Mouse (Mus musculus): ENCODE results near the gene Nckap1l. TPM values are rescaled to one million over a fixed set of nuclear protein-coding genes. Genes with fewer than 3 reads are reported as not detected.

Gene Nckap1l
- total RNA-seq, 2 experiments from 2014 or later, result 9.9 to 10.1 TPM

DNA sequence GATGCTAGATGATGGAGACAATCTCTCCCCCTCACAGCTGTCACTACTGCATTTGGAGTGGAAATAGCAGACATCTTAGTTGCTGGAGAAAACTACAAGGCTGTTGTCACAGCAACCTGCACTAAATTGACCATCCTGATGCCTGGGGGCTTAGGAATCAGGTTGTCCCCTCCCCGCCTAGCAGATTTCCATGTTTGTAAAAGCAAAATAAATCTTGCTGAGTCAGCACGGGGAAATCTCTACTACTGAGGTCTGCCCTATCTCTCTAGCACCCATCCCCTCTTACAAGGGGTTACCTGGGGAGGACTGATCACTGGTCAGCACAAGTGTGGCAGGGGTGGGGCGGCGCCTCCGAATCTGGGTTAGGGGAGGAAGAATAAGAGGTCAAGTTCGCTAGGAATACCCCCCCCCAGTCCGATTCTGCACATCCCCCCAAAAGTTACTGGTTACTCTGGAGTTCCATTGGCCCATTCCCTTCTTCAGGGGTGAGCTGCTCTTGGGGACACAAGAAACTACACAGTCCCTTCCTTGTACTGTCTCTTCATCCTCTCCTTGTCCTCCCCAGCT lies 80.5 kb downstream of the Nckap1l start:
- intact Hi-C loops (cut with DNase I), result no loop called here
- peak in 1 of 2 experiments; percentile 28 for DNase-seq (ENCODE audit: extremely low spot score in 1 of 2, low spot score in 2 of 2)

DNA sequence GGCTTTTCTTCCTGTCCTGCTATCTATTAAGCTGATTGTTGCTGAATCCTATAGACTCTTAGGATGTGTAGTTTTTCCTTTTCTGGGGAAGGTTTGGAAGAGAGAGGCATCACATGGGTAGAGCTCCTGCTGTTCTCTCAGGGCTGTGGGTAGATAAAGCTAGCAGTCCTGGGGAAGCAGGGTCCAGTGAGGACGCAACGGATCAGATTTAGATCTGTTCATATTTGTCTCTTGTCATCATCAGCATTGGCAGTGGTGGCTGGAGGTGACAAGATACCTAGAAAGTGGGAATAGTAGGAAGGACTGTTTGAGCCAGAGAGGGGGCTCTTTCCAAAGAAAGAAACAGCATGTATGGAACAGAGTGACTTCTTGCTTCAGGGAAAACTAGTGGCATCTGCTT lies 81.4 kb downstream of the Nckap1l start:
- no peak for DNase-seq (ENCODE audit: extremely low spot score in 1 of 2, low spot score in 2 of 2)
- intact Hi-C loops (cut with DNase I), result no loop called here

DNA sequence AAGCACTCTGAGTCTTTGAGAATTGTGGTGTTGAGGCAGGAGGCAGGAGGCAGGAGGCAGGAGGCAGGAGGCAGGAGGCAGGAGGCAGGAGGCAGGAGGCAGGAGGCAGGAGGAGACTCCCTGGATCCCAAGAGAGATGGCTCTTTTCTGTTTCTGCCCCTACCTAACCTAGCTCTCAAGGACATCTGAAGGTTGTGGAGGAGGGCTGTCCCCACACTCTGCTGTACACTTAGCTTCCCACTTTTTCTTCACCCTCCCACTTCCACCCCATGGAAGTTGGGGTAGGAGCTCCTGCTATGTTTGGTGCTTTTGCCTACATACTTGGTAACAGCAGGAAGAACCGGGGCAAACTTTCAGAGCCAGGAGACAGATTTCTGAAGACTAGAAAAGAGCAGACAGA lies 82.2 kb downstream of the Nckap1l start:
- intact Hi-C loops (cut with DNase I), result loop anchor here (2.0 kb wide), 1 partner anchor 51 kb away; no protein-coding TSS in a partner anchor
- peak in 1 of 2 experiments; percentile 16 for DNase-seq (ENCODE audit: extremely low spot score in 1 of 2, low spot score in 2 of 2)

DNA sequence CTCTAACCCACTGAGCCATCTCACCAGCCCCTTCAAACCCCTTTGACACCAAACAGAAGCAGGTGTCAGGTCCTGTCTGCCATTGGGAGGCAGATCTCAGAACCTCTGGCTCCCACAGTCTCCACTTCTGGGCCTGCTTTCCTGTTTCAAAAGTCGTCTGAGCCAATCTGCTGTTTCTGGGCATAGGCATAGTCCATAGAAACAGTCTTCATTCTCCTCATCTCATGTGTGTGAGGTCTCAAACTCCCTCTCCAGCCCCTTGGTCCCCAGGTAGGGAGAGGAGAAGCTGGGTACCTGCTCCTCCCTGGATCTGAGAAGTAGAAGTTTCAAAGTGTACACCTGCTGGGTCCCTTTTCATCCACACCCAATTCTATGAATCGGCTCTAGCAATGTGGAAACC lies 82.9 kb downstream of the Nckap1l start:
- intact Hi-C loops (cut with DNase I), result loop anchor here (2.0 kb wide), 1 partner anchor 52 kb away; no protein-coding TSS in a partner anchor
- DNase-seq (ENCODE audit: extremely low spot score in 1 of 2, low spot score in 2 of 2), result no peak

GRCm38 (mm10) chr15:103537011-103537821 lies 83.6 kb downstream of the Nckap1l start:
- intact Hi-C loops (cut with DNase I), result loop anchor here (2.0 kb wide), 1 partner anchor 52 kb away; no protein-coding TSS in a partner anchor
- peak in 1 of 2 experiments; percentile 66 for DNase-seq (ENCODE audit: extremely low spot score in 1 of 2, low spot score in 2 of 2)

- intact Hi-C loops (cut with DNase I), result loop anchor here (2.0 kb wide), 1 partner anchor 53 kb away; no protein-coding TSS in a partner anchor
- DNase-seq (ENCODE audit: extremely low spot score in 1 of 2, low spot score in 2 of 2), result peak in 1 of 2 experiments; percentile 90
Observed at GRCm38 (mm10) chr15:103537822-103538213, 84.2 kb downstream of the Nckap1l start, which contains the start of gene Ppp1r1a. Gene Ppp1r1a (minus strand): TSS chr15:103538003.

DNA sequence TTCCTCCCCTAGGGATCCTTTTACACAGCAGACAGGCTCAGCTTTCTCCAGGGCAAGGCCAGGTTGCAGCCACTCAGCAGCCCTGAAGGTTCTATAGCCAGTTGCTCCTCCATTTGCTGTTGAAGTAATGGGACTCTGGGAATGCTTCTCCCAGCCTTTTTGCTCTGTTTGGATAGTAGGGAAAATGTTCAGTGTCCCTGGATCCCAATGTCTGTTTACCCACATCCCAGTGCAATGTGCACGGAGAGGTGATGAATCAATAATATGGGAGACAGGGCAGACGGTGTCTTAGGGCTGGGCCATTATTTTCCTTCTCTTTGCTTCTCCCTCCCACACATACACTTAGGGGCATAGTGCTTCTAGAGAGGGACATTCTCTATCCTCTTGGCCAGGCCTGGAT lies 85.7 kb downstream of the Nckap1l start:
- DNase-seq (ENCODE audit: extremely low spot score in 1 of 2, low spot score in 2 of 2), result peak in 1 of 2 experiments; percentile 2
- intact Hi-C loops (cut with DNase I), result no loop called here

DNA sequence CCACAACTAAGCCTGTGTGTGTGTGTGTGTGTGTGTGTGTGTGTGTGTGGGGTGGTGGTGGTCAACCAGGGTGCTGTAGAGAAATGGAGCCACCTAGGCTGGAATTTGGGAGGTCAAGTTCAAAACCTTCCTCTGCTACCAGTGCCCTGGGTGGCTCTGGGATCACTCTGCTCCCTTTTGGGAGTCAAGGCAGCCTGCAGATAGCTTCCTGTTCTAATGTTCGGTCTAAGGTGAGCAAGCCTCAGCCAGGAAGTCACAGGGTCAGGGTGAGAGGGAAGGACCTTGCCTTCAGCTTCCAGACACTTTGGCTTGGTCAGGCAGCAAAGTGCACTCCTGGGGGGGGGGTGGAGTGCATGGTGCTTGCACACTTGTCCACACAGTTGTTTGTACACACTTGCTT lies 87.1 kb downstream of the Nckap1l start:
- no peak for DNase-seq (ENCODE audit: extremely low spot score in 1 of 2, low spot score in 2 of 2)
- intact Hi-C loops (cut with DNase I), result no loop called here

DNA sequence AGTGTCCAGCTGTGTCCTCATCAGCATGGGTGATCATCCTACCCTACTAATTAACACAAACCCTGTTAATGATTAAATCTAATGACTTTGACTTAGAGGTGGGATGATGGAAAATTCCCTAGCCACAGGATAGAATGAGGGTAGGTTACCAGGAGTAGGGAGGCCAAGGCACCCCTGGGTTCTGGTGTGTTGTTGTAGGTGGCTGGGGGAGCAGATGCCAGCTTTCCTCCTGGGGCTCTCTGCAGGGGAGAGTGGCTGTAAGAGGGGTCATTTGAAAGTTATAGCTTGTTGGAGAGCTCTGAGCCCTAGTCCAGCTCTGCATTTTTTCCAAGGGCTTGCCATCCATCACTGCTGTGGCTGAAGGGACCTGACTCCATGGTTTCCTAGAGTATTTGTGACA lies 88.9 kb downstream of the Nckap1l start:
- no peak for DNase-seq (ENCODE audit: extremely low spot score in 1 of 2, low spot score in 2 of 2)
- intact Hi-C loops (cut with DNase I), result no loop called here

GRCm38 (mm10) chr15:103547983-103548382 lies 94.4 kb downstream of the Nckap1l start:
- no peak for DNase-seq (ENCODE audit: extremely low spot score in 1 of 2, low spot score in 2 of 2)
- intact Hi-C loops (cut with DNase I), result no loop called here

Other genes starting within 250 kb of the Nckap1l start
- gene Cbx5, start 214.0 kb upstream of the Nckap1l start, total RNA-seq (2021), result 100 to 1,000 TPM; 174 to 181 TPM
- gene Hnrnpa1, start 213.4 kb upstream of the Nckap1l start, total RNA-seq (2021), result 100 to 1,000 TPM; 350 to 359 TPM
- not detected for gene Nfe2, start 195.4 kb upstream of the Nckap1l start, total RNA-seq (2021)
- 100 to 1,000 TPM; 111 TPM for gene Copz1, start 181.1 kb upstream of the Nckap1l start, total RNA-seq (2021)
- under 1 TPM; 0.67 to 0.97 TPM for gene Gpr84, start 143.2 kb upstream of the Nckap1l start, total RNA-seq (2021)
- gene Zfp385a, start 113.7 kb upstream of the Nckap1l start, total RNA-seq (2021), result 10 to 100 TPM; 47.5 to 51.2 TPM
- gene Itga5, start 87.0 kb upstream of the Nckap1l start, total RNA-seq (2021), result 1 to 10 TPM; 6.0 to 6.6 TPM
- gene Gtsf1, start 23.3 kb upstream of the Nckap1l start, total RNA-seq (2021), result not detected
- not detected for gene Gtsf2, start 5.3 kb upstream of the Nckap1l start, total RNA-seq (2021)
- 10 to 100 TPM; 72.2 to 96.7 TPM for gene Pde1b, start 49.2 kb downstream of the Nckap1l start, total RNA-seq (2021)
- 100 to 1,000 TPM; 164 to 182 TPM for gene Ppp1r1a, start 84.2 kb downstream of the Nckap1l start, total RNA-seq (2021)
- gene Glycam1, start 111.3 kb downstream of the Nckap1l start, total RNA-seq (2021), result not detected